Mouse (Mus musculus): Measurements from ENCODE around the gene Psmb3. TPM values are rescaled to one million over a fixed set of nuclear protein-coding genes. Genes with fewer than 3 reads are reported as not detected.

Psmb3 gene
- total and polyA plus RNA-seq, 3 experiments, result 78.3 to 191 (median 93.4) TPM

GRCm38 (mm10) chr11:97714356-97714755, 11.2 kb downstream of the Psmb3 start:
- TF ChIP-seq CTCF (IDR thresholded peaks at IDR 0.05; ENCODE audit: low read depth, low read length), result no peak
- no peak for TF ChIP-seq GATA1 (IDR thresholded peaks at IDR 0.05; ENCODE audit: borderline replicate concordance, low read length)
- TF ChIP-seq TAL1 (conservative IDR thresholded peaks at IDR 0.05; ENCODE audit: low read depth, low read length), result no peak
- TF ChIP-seq GATA2 (IDR thresholded peaks at IDR 0.05; ENCODE audit: borderline replicate concordance, low read depth, low read length), result no peak
- no peak for TF ChIP-seq POLR2AphosphoS5 (IDR thresholded peaks at IDR 0.05; ENCODE audit: insufficient replicate concordance, low read depth, low read length)
- Histone ChIP-seq H3K4me3 (ENCODE audit: low read depth, low read length) (no peak overlapping the region), H3K9me3 (replicated peaks) (no peaks in the 10 kb centered on the region), H3K4me1 (ENCODE audit: insufficient read depth, low read depth, low read length) (peaks cover 3% of the 10 kb centered on the region; the same call in 1 of the 2 replicates), H3K36me3 (replicated peaks) (peaks cover 85% of the 10 kb centered on the region), H3K27me3 (ENCODE audit: insufficient read depth, low read length) (no peaks in the 10 kb centered on the region)
- no peak for ATAC-seq (ENCODE audit: extremely low read depth, insufficient number of reproducible peaks, low FRiP score, poor library complexity, severe bottlenecking)
- no peak for DNase-seq (ENCODE audit: low spot score)

- TF ChIP-seq TAL1 (conservative IDR thresholded peaks at IDR 0.05; ENCODE audit: low read depth, low read length) (no peak), GATA2 (IDR thresholded peaks at IDR 0.05; ENCODE audit: borderline replicate concordance, low read depth, low read length) (no peak), CTCF (IDR thresholded peaks at IDR 0.05; ENCODE audit: low read depth, low read length) (no peak), GATA1 (IDR thresholded peaks at IDR 0.05; ENCODE audit: borderline replicate concordance, low read length) (no peak), POLR2AphosphoS5 (IDR thresholded peaks at IDR 0.05; ENCODE audit: insufficient replicate concordance, low read depth, low read length) (no peak)
- H3K9me3 ChIP-seq (replicated peaks), result no peaks in the 10 kb centered on the region
- H3K36me3 ChIP-seq (replicated peaks), result peaks cover 90% of the 10 kb centered on the region
- no peaks in the 10 kb centered on the region for H3K27me3 ChIP-seq (ENCODE audit: insufficient read depth, low read length)
- DNase-seq (ENCODE audit: low spot score), result no peak
- H3K4me3 ChIP-seq (ENCODE audit: low read depth, low read length), result no peak overlapping the region
- H3K4me1 ChIP-seq (ENCODE audit: insufficient read depth, low read depth, low read length), result peaks cover 3% of the 10 kb centered on the region; the same call in 1 of the 2 replicates
- ATAC-seq (ENCODE audit: extremely low read depth, insufficient number of reproducible peaks, low FRiP score, poor library complexity, severe bottlenecking), result no peak
Observed at GRCm38 (mm10) chr11:97714784-97715760, 11.9 kb downstream of the Psmb3 start.

DNA sequence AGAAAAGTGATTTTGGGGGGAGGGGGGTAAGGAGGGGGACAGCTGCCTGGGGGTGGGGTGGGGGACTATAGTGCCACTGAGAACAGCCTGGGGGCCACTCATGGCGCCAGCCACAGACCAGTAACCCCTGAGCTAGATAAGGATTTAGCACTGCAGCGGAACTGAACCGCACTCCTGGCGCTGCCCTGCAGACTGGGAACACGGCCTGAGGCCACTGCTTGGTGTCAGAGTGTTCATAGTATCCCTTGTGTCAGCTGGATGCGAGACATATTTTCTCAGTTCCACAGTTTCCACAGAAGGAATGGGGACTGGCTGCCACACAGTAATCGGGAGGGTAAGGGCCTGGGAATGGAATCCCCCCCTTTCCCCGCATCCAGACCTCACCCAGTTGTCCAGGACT, 12.8 kb downstream of the Psmb3 start:
- peaks cover 94% of the 10 kb centered on the region for H3K36me3 ChIP-seq (replicated peaks)
- 0 out of 2 replicates have a peak, but pooled peaks cover 3% of the 10 kb centered on the region for H3K4me1 ChIP-seq (ENCODE audit: insufficient read depth, low read depth, low read length)
- ATAC-seq (ENCODE audit: extremely low read depth, insufficient number of reproducible peaks, low FRiP score, poor library complexity, severe bottlenecking), result no peak

GRCm38 (mm10) chr11:97717369-97718280, 14.4 kb downstream of the Psmb3 start:
- DNase-seq (ENCODE audit: low spot score) (no peak), ATAC-seq (ENCODE audit: extremely low read depth, insufficient number of reproducible peaks, low FRiP score, poor library complexity, severe bottlenecking) (no peak)
- TF ChIP-seq GATA1 (IDR thresholded peaks at IDR 0.05; ENCODE audit: borderline replicate concordance, low read length) (no peak), GATA2 (IDR thresholded peaks at IDR 0.05; ENCODE audit: borderline replicate concordance, low read depth, low read length) (no peak), POLR2AphosphoS5 (IDR thresholded peaks at IDR 0.05; ENCODE audit: insufficient replicate concordance, low read depth, low read length) (no peak), CTCF (IDR thresholded peaks at IDR 0.05; ENCODE audit: low read depth, low read length) (no peak)
- H3K4me3 ChIP-seq (ENCODE audit: low read depth, low read length), result no peak overlapping the region
- no peaks in the 10 kb centered on the region for H3K27me3 ChIP-seq (ENCODE audit: insufficient read depth, low read length)
- peaks cover 94% of the 10 kb centered on the region for H3K36me3 ChIP-seq (replicated peaks)
- H3K4me1 ChIP-seq (ENCODE audit: insufficient read depth, low read depth, low read length), result 0 out of 2 replicates have a peak, but pooled peaks cover 3% of the 10 kb centered on the region
- peaks cover 4% of the 10 kb centered on the region for H3K9me3 ChIP-seq (replicated peaks)

More for the DNA sequence above, 12.8 kb downstream of the Psmb3 start:
- TF ChIP-seq CTCF (IDR thresholded peaks at IDR 0.05; ENCODE audit: low read depth, low read length), result no peak
- TF ChIP-seq GATA2 (IDR thresholded peaks at IDR 0.05; ENCODE audit: borderline replicate concordance, low read depth, low read length), result no peak
- TF ChIP-seq POLR2AphosphoS5 (IDR thresholded peaks at IDR 0.05; ENCODE audit: insufficient replicate concordance, low read depth, low read length), result no peak
- no peak for TF ChIP-seq GATA1 (IDR thresholded peaks at IDR 0.05; ENCODE audit: borderline replicate concordance, low read length)
- TF ChIP-seq TAL1 (conservative IDR thresholded peaks at IDR 0.05; ENCODE audit: low read depth, low read length), result no peak
- DNase-seq (ENCODE audit: low spot score), result no peak
- Histone ChIP-seq H3K4me3 (ENCODE audit: low read depth, low read length) (no peak overlapping the region), H3K9me3 (replicated peaks) (no peaks in the 10 kb centered on the region), H3K27me3 (ENCODE audit: insufficient read depth, low read length) (no peaks in the 10 kb centered on the region)

DNA sequence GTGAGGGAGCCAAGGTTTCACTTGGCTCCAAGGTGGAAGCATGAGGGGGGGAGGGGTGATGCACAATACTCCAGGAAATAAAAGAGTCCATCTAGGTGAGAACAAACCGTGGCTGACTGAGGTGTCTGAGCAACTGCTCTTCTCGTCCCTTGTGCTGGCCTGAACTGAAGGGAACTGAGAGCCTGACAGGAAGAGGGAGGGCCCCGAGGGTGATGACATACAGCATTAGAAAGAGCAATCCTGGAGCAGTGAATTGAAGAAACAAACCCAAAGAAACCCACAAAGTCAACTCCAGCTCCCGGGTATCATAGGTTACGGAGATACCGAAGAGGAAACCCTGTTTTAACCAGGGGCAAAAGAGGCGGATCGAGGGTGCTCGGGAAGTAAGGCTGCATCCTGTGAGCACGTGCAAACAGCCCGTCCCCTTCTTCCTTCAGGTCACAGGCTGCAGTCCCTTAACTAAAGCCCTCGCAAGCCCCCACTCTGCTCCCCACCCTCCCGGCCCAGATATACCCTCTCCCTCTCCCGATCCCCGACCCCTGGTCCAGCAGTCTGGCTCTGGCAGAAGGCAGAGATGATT, 15.2 kb downstream of the Psmb3 start:
- H3K36me3 ChIP-seq (replicated peaks), result peaks cover 94% of the 10 kb centered on the region
- DNase-seq (ENCODE audit: low spot score), result no peak
- peaks cover 4% of the 10 kb centered on the region for H3K9me3 ChIP-seq (replicated peaks)
- H3K27me3 ChIP-seq (ENCODE audit: insufficient read depth, low read length), result no peaks in the 10 kb centered on the region
- H3K4me3 ChIP-seq (ENCODE audit: low read depth, low read length), result no peak overlapping the region
- no peak for TF ChIP-seq GATA1 (IDR thresholded peaks at IDR 0.05; ENCODE audit: borderline replicate concordance, low read length)
- no peak for TF ChIP-seq POLR2AphosphoS5 (IDR thresholded peaks at IDR 0.05; ENCODE audit: insufficient replicate concordance, low read depth, low read length)
- no peak for TF ChIP-seq TAL1 (conservative IDR thresholded peaks at IDR 0.05; ENCODE audit: low read depth, low read length)
- no peak for TF ChIP-seq CTCF (IDR thresholded peaks at IDR 0.05; ENCODE audit: low read depth, low read length)
- no peak for TF ChIP-seq GATA2 (IDR thresholded peaks at IDR 0.05; ENCODE audit: borderline replicate concordance, low read depth, low read length)
- 0 out of 2 replicates have a peak, but pooled peaks cover 3% of the 10 kb centered on the region for H3K4me1 ChIP-seq (ENCODE audit: insufficient read depth, low read depth, low read length)
- no peak for ATAC-seq (ENCODE audit: extremely low read depth, insufficient number of reproducible peaks, low FRiP score, poor library complexity, severe bottlenecking)
